Mouse (Mus musculus) testis, adult 10 weeks (tissue): Measurements from ENCODE around the gene Defa23. TPM values are rescaled to one million over a fixed set of nuclear protein-coding genes. Genes with fewer than 3 reads are reported as not detected.

ENCODE experiments used
- polyA plus RNA-seq: library from polyadenylated mRNA; stranded (reverse); fragments of 350-450 nt; fragmentation: Illumina TruSeq; extraction: RNeasy Lipid Tissue Mini Kit (QIAGEN cat#74804); gene quantifications from one replicate; pipeline ENCODE4 v1.2.3, GENCODE M21; 2014; ENCODE audit warnings: low read depth, low replicate concordance

Defa23 gene
- polyA plus RNA-seq: not detected

DNA sequence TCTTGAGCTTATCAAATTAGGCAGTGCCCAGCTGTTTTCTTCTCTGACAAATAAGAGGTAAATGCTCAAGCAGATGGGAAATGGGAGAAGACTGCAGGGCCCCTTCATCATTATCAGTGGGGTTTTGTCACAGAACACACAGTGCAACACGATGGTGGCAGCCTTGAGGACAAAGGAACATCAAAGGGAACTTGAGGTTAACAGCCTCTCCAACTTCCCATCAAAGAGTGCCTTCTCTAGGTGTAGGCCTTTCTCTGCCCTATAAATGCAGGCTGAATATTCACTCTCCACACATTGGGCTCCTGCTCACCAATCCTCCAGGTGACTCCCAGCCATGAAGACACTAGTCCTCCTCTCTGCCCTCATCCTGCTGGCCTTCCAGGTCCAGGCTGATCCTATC is at the start of gene Defa23:
Gene Defa23 (plus strand): TSS at position 301 of the 400 bp plus-strand sequence.

DNA sequence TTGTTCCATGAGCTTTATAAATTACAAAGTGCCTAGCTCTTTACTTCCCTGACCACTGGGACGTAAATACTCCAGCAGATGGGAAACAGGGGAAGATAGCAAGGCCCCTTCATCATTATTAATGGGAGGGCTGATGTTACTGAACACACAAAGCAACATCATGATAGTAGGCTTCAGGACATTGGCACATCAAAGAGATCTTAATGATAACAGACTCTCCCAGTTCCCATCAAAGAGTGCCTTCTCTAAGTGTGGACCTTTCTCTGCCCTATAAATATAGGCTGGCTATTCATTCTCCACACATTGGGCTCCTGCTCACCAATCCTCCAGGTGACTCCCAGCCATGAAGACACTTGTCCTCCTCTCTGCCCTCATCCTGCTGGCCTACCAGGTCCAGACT is 29.6 kb upstream of the Defa23 start, which contains the start of gene Defa21:
Gene Defa21 (plus strand): TSS at position 301 of the 400 bp plus-strand sequence.

DNA sequence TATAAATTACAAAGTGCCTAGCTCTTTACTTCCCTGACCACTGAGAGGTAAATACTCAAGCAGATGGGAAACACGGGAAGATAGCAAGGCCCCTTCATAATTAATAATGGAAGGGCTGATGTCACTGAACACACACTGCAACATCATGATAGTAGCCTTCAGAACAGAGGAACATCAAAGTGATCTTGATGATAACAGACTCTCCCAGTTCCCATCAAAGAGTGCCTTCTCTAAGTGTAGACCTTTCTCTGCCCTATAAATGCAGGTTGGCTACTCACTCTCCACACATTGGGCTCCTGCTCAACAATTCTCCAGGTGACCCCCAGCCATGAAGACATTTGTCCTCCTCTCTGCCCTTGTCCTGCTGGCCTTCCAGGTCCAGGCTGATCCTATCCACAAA is 9.9 kb downstream of the Defa23 start, which contains the start of gene Defa35:
Gene Defa35 (plus strand): TSS at position 301 of the 400 bp plus-strand sequence.

DNA sequence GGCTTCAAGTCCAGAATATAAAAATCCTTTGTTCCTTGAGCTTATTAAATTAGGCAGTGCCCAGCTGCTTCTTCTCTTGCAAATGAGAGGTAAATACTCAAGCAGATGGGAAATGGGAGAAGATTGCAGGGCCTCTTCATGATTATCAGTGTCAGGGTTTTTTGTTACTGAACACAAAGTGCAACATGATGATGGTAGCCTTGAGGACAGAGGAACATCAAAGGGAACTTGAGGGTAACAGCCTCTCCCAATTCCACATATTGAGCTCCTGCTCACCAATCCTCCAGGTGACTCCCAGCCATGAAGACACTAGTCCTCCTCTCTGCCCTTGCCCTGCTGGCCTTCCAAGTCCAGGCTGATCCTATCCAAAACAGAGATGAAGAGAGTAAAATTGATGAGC is 29.3 kb downstream of the Defa23 start, which contains the start of gene Defa25:
Gene Defa25 (plus strand): TSS at position 301 of the 400 bp plus-strand sequence.

DNA sequence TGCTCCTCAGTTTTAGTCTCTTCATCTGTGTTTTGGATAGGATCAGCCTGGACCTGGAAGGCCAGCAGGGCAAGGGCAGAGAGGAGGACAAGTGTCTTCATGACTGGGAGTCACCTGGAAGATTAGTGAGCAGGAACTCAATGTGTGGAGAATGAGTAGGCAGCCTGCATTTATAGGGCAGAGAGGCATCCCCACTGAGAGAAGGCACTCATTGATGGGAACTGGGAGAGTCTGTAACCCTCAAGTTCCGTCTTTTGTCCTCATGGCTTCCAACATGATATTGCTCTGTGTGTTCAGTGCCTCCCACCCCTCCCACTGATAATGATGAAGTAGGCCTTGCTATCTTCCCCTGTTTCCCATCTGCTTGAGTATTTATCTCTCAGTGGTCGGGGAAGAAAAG is 41.1 kb downstream of the Defa23 start, which contains the start of gene Gm14851:
Gene Gm14851 (minus strand): TSS at position 101 of the 400 bp plus-strand sequence.

Other genes with a start within 250 kb of the Defa23 start
- gene Defb33, start 162.4 kb upstream of the Defa23 start, polyA plus RNA-seq: 37.0 TPM
- not detected for gene Gm15056, start 152.4 kb upstream of the Defa23 start, polyA plus RNA-seq
- not detected for gene Gm6040, start 133.0 kb upstream of the Defa23 start, polyA plus RNA-seq
- gene AY761185, start 110.3 kb upstream of the Defa23 start, polyA plus RNA-seq: not detected
- not detected for gene Defa21, start 29.5 kb upstream of the Defa23 start, polyA plus RNA-seq
- not detected for gene Defa35, start 10.0 kb downstream of the Defa23 start, polyA plus RNA-seq
- not detected for gene Defa25, start 29.4 kb downstream of the Defa23 start, polyA plus RNA-seq
- gene Gm14851, start 41.0 kb downstream of the Defa23 start, polyA plus RNA-seq: not detected
- gene Defa30, start 79.6 kb downstream of the Defa23 start, polyA plus RNA-seq: not detected
- gene Defa22, start 107.2 kb downstream of the Defa23 start, polyA plus RNA-seq: not detected
- gene Defa31, start 136.6 kb downstream of the Defa23 start, polyA plus RNA-seq: not detected
- gene Gm15293, start 146.5 kb downstream of the Defa23 start, polyA plus RNA-seq: not detected
- gene Gm15292, start 194.7 kb downstream of the Defa23 start, polyA plus RNA-seq: not detected